Comparison of ENCODE assay signal across 18 mouse cellular contexts in genomic region chr12:32919091-32919490, GRCm38 (mm10). TPM values are rescaled to one million over a fixed set of nuclear protein-coding genes. Genes with fewer than 3 reads are reported as not detected.
DNase-seq lines count a peak whose midpoint lies in the region; ATAC-seq and TF ChIP-seq lines count a peak whose summit lies in the region.
"Had no signal": no experiment of that assay in that cellular context is flagged by ENCODE, and none has a peak within 500 bp of the region (broad histone marks: within the 10 kb centered on the region; RNA-seq: fewer than 3 reads in every experiment).

No protein-coding gene starts in this region.

- H3K4me1 ChIP-seq in neural tube, embryonic 11.5 days (ENCODE audit: control insufficient read depth, insufficient read depth, low read length), result no peaks in the 10 kb centered on the region
- no peaks in the 10 kb centered on the region for H3K4me1 ChIP-seq in neural tube, embryonic 15.5 days
- H3K4me1 ChIP-seq: limb, embryonic 15.5 days; midbrain, embryonic 15.5 days had no signal

- no peak for TF ChIP-seq CTCF in gastrocnemius, adult 2 months (IDR thresholded peaks at IDR 0.05)

- peak overlapping the region; percentile 78 for H3K27ac ChIP-seq in gastrocnemius, adult 2 months
- H3K27ac ChIP-seq in neural tube, embryonic 11.5 days (ENCODE audit: low read depth, low read length), result no peak overlapping the region
- no peak overlapping the region for H3K27ac ChIP-seq in neural tube, embryonic 15.5 days (replicated peaks)
- H3K27ac ChIP-seq: forebrain, embryonic 10.5 days; kidney, postnatal 0 days; limb, embryonic 15.5 days; midbrain, embryonic 15.5 days had no signal

- DNase-seq in gastrocnemius, adult 2 months, result peak; percentile 84
- no peak for DNase-seq in gastrocnemius, postnatal 14 days
- peak; percentile 61 to 66 for DNase-seq in kidney, postnatal 36 days
- no peak for DNase-seq in kidney, adult 18-20 months
- DNase-seq in neural tube, embryonic 11.5 days (ENCODE audit: low spot score), result peak; percentile 1
- peak; percentile 65 for DNase-seq in gastrocnemius, postnatal 25 days
- DNase-seq: cerebellum, adult 11 months; cerebellum, postnatal 25 days; forebrain, postnatal 0 days; lung, embryonic 14.5 days; thymus, adult 2 months had no signal

- no peaks in the 10 kb centered on the region for H3K27me3 ChIP-seq in neural tube, embryonic 11.5 days (ENCODE audit: control insufficient read depth, insufficient read depth, low read length)
- H3K27me3 ChIP-seq in neural tube, embryonic 15.5 days (replicated peaks), result no peaks in the 10 kb centered on the region
- H3K27me3 ChIP-seq: limb, embryonic 15.5 days; midbrain, embryonic 15.5 days had no signal

- intact Hi-C loops in gastrocnemius, adult 2 months (cut with DNase I), result loop anchor here (10.0 kb wide), 2 partner anchors 336 to 416 kb away; no protein-coding TSS in a partner anchor
- intact Hi-C loops in gastrocnemius, postnatal 14 days (cut with DNase I; ENCODE audit: low total_unique reads), result no loop called here

- H3K9ac ChIP-seq in neural tube, embryonic 11.5 days (ENCODE audit: low read length), result no peak overlapping the region
- H3K9ac ChIP-seq in neural tube, embryonic 15.5 days (replicated peaks), result no peak overlapping the region
- H3K9ac ChIP-seq: forebrain, postnatal 0 days; limb, embryonic 15.5 days; lung, embryonic 14.5 days; midbrain, embryonic 15.5 days had no signal

- H3K4me2 ChIP-seq in neural tube, embryonic 11.5 days (ENCODE audit: low read depth), result no peak overlapping the region
- H3K4me2 ChIP-seq in neural tube, embryonic 15.5 days, result no peak overlapping the region
- H3K4me2 ChIP-seq: limb, embryonic 15.5 days; lung, embryonic 14.5 days; midbrain, embryonic 15.5 days had no signal

- no peaks in the 10 kb centered on the region for H3K9me3 ChIP-seq in neural tube, embryonic 11.5 days (ENCODE audit: control insufficient read depth, low read length)
- H3K9me3 ChIP-seq in neural tube, embryonic 15.5 days (replicated peaks), result no peaks in the 10 kb centered on the region
- H3K9me3 ChIP-seq: forebrain, embryonic 10.5 days; limb, embryonic 15.5 days; midbrain, embryonic 15.5 days had no signal

- ATAC-seq in neural tube, embryonic 11.5 days (ENCODE audit: insufficient read depth, low FRiP score, low TSS enrichment), result no peak
- no peak for ATAC-seq in neural tube, embryonic 15.5 days (ENCODE audit: low FRiP score)
- no peak for ATAC-seq in activated CD4-positive, CD25-positive, alpha-beta regulatory T cell, adult 4 months
- ATAC-seq: forebrain, postnatal 0 days; midbrain, embryonic 15.5 days had no signal

- no peak overlapping the region for H3K4me3 ChIP-seq in gastrocnemius, adult 2 months
- no peak overlapping the region for H3K4me3 ChIP-seq in neural tube, embryonic 11.5 days (ENCODE audit: low read depth, low read length)
- H3K4me3 ChIP-seq in neural tube, embryonic 15.5 days (replicated peaks), result no peak overlapping the region
- H3K4me3 ChIP-seq: forebrain, embryonic 10.5 days; limb, embryonic 15.5 days; midbrain, embryonic 15.5 days; myocyte had no signal

- 26% methylated on average over 3 of the region's 3 CpGs for WGBS in neural tube, embryonic 11.5 days
- 44% methylated on average over 3 of the region's 3 CpGs for WGBS in neural tube, embryonic 15.5 days

- no peaks in the 10 kb centered on the region for H3K36me3 ChIP-seq in neural tube, embryonic 11.5 days (ENCODE audit: control insufficient read depth, insufficient read depth, low read length)
- H3K36me3 ChIP-seq in neural tube, embryonic 15.5 days, result no peaks in the 10 kb centered on the region
- H3K36me3 ChIP-seq: forebrain, embryonic 10.5 days; limb, embryonic 15.5 days; midbrain, embryonic 15.5 days had no signal

RNA-seq across cellular contexts. Expression of gene Sypl, which starts 34.6 kb away (rescaled TPM):
- total RNA-seq in gastrocnemius, adult 2 months (2021), result 100 to 1,000 TPM; 174 to 187 TPM
- 100 to 1,000 TPM; 124 TPM for total RNA-seq in gastrocnemius, postnatal 14 days (2021)
- 54.0 and 58.6 TPM in 2 replicates for polyA plus RNA-seq in neural tube, embryonic 11.5 days (2014; fragmentation: Nextera tagmentation; extraction: Ambion mirVana)
- 39.2 and 57.1 TPM in 2 replicates for polyA plus RNA-seq in neural tube, embryonic 15.5 days (2015; fragmentation: Nextera tagmentation; extraction: Ambion mirVana)
- 100 to 1,000 TPM; 124 to 147 TPM for total RNA-seq in gastrocnemius, postnatal 25 days (2021)
- 100 to 1,000 TPM; 102 TPM for polyA plus RNA-seq in activated CD4-positive, CD25-positive, alpha-beta regulatory T cell, adult 4 months (2017; shearing (Covaris generic))

Comparison
In these comparisons a context has a peak if more than half of its experiments do, and no peak if none do; other contexts are left out.
1. DNase-seq: peak in gastrocnemius, adult 2 months (single experiment), kidney, postnatal 36 days (2 of 2), neural tube, embryonic 11.5 days (single experiment) and gastrocnemius, postnatal 25 days (single experiment); none in gastrocnemius, postnatal 14 days (single experiment) and kidney, adult 18-20 months (single experiment).